Mouse (Mus musculus) CH12.LX (cell line): ENCODE measurements around the gene Arl16. TPM values are rescaled to one million over a fixed set of nuclear protein-coding genes. Genes with fewer than 3 reads are reported as not detected.

ENCODE experiments used
- DNase-seq: peaks from one replicate; pipeline ENCODE4 v3.0.0-alpha.2; 2013; ENCODE audit errors: extremely low read depth
- H3K27ac ChIP-seq: 2 replicates; pipeline ENCODE4 v1.5.1; 2012; ENCODE audit warnings: low read depth, mild to moderate bottlenecking, control low read depth, moderate library complexity; ENCODE audit not compliant: insufficient read depth
- H3K27me3 ChIP-seq: replicated peaks from 2 replicates; pipeline ENCODE3; 2012; ENCODE audit warnings: inconsistent platforms
- H3K36me3 ChIP-seq, 2 experiments: replicated peaks in 1 of 2; 2 replicates each; pipeline versions ENCODE3 to v1.6.1; 2012; ENCODE audit warnings: inconsistent platforms in 1 of 2, low read length in 1 of 2, mild to moderate bottlenecking in 1 of 2, mixed read lengths in 1 of 2, moderate library complexity in 1 of 2; ENCODE audit not compliant: control insufficient read depth in 1 of 2, insufficient read depth in 1 of 2
- H3K4me1 ChIP-seq, 2 experiments: 2 replicates each; pipeline ENCODE4 v1.6.1; 2012; ENCODE audit warnings: inconsistent platforms in 1 of 2, moderate library complexity in 1 of 2; ENCODE audit not compliant: insufficient read depth in 2 of 2, control insufficient read depth in 1 of 2
- H3K4me2 ChIP-seq: 2 replicates; pipeline ENCODE4 v1.6.1; 2012; ENCODE audit warnings: low read depth, mild to moderate bottlenecking, control low read depth; ENCODE audit not compliant: poor library complexity, insufficient read depth, severe bottlenecking
- H3K4me3 ChIP-seq, 3 experiments: fragments of 150-350 bp in 1 of 3; sonication (generic) in 1 of 3; replicated peaks in 1 of 3; 2 replicates each; pipeline versions ENCODE3 to v1.5.1; 2011 to 2012; ENCODE audit warnings: low read depth in 2 of 3, low read length in 2 of 3, mild to moderate bottlenecking in 2 of 3, moderate library complexity in 2 of 3, control low read depth in 1 of 3, improper control_type of control experiment in 1 of 3, inconsistent platforms in 1 of 3, mixed read lengths in 1 of 3; ENCODE audit not compliant: poor library complexity in 1 of 3
- H3K79me2 ChIP-seq: replicated peaks from 2 replicates; pipeline ENCODE4 v1.6.1; 2012; ENCODE audit warnings: mild to moderate bottlenecking, moderate library complexity; ENCODE audit not compliant: control insufficient read depth, poor library complexity, insufficient read depth, severe bottlenecking; ENCODE audit errors: extremely low read depth
- H3K9ac ChIP-seq: 2 replicates; pipeline ENCODE4 v1.6.1; 2012; ENCODE audit warnings: low read depth, mild to moderate bottlenecking, control low read depth, moderate library complexity; ENCODE audit not compliant: insufficient read depth
- H3K9me3 ChIP-seq: replicated peaks from 2 replicates; pipeline ENCODE3; 2012; ENCODE audit warnings: low read length, inconsistent platforms, mixed read lengths
- BHLHE40 ChIP-seq: IDR thresholded peaks from 2 replicates; pipeline ENCODE4 v1.6.1; 2011; ENCODE audit warnings: mild to moderate bottlenecking, low read depth, low read length, improper control_type of control experiment
- ELF1 ChIP-seq: IDR thresholded peaks from 2 replicates; pipeline ENCODE4 v1.6.1; 2014; ENCODE audit warnings: low read depth, mild to moderate bottlenecking, inconsistent platforms, low read length, improper control_type of control experiment
- ETS1 ChIP-seq: conservative IDR thresholded peaks from 2 replicates; pipeline ENCODE4 v1.6.1; 2012; ENCODE audit warnings: low read depth, mild to moderate bottlenecking, inconsistent platforms, low read length, improper control_type of control experiment, moderate library complexity
- GABPA ChIP-seq: IDR thresholded peaks from 2 replicates; pipeline ENCODE4 v1.6.1; 2012; ENCODE audit warnings: low read depth, low read length, improper control_type of control experiment, inconsistent platforms; ENCODE audit not compliant: insufficient replicate concordance
- HCFC1 ChIP-seq: IDR thresholded peaks from 2 replicates; pipeline ENCODE4 v1.6.1; 2012; ENCODE audit warnings: low read depth, mild to moderate bottlenecking, inconsistent platforms, low read length, improper control_type of control experiment
- JUND ChIP-seq: conservative IDR thresholded peaks from 2 replicates; pipeline ENCODE4 v1.6.1; 2011; ENCODE audit warnings: low read depth, low read length, improper control_type of control experiment
- KAT2A ChIP-seq: IDR thresholded peaks from 2 replicates; pipeline ENCODE4 v1.6.1; 2012; ENCODE audit warnings: low read length, improper control_type of control experiment, inconsistent platforms; ENCODE audit not compliant: insufficient replicate concordance
- MAFK ChIP-seq: IDR thresholded peaks from 2 replicates; pipeline ENCODE4 v1.6.1; 2011; ENCODE audit warnings: low read length, improper control_type of control experiment; ENCODE audit not compliant: insufficient replicate concordance
- MAX ChIP-seq: IDR thresholded peaks from 2 replicates; pipeline ENCODE4 v1.6.1; 2011; ENCODE audit warnings: low read length, improper control_type of control experiment
- NRF1 ChIP-seq: IDR thresholded peaks from 2 replicates; pipeline ENCODE4 v1.6.1; 2014; ENCODE audit warnings: low read depth, mild to moderate bottlenecking, inconsistent platforms, low read length, improper control_type of control experiment, moderate library complexity
- POLR2AphosphoS2 ChIP-seq: IDR thresholded peaks from 2 replicates; pipeline ENCODE4 v1.6.1; 2011; ENCODE audit warnings: low read depth, low read length, improper control_type of control experiment
- TBP ChIP-seq: conservative IDR thresholded peaks from 2 replicates; pipeline ENCODE4 v1.6.1; 2011; ENCODE audit warnings: low read depth, low read length, improper control_type of control experiment
- UBTF ChIP-seq: IDR thresholded peaks from 2 replicates; pipeline ENCODE4 v1.6.1; 2012; ENCODE audit warnings: low read depth, mild to moderate bottlenecking, inconsistent platforms, low read length, improper control_type of control experiment, moderate library complexity
- USF2 ChIP-seq: conservative IDR thresholded peaks from 2 replicates; pipeline ENCODE4 v1.6.1; 2011; ENCODE audit warnings: low read depth, low read length, improper control_type of control experiment
- ZC3H11A ChIP-seq: IDR thresholded peaks from 2 replicates; pipeline ENCODE4 v1.6.1; 2012; ENCODE audit warnings: low read depth, mild to moderate bottlenecking, inconsistent platforms, low read length, improper control_type of control experiment
- ZMIZ1 ChIP-seq: IDR thresholded peaks from 2 replicates; pipeline ENCODE4 v1.6.1; 2012; ENCODE audit warnings: low read depth, mild to moderate bottlenecking, inconsistent platforms, low read length, improper control_type of control experiment
- ZNF384 ChIP-seq: IDR thresholded peaks from 2 replicates; pipeline ENCODE4 v1.6.1; 2012; ENCODE audit warnings: low read depth, low read length, improper control_type of control experiment, inconsistent platforms
- dilution Hi-C: fragments of 300-500 bp; cut with MboI; formaldehyde crosslinking; loops from 2 replicates; pipeline ENCODE4 v1.14.3; 2020; ENCODE audit warnings: low sequenced_read_pairs; ENCODE audit not compliant: extremely low pct_unique_long_range_greater_than_20kb, extremely low pct_ligation_motif_present
- in situ Hi-C: fragments of 300-500 bp; cut with MboI; formaldehyde crosslinking; loops from 3 replicates; pipeline ENCODE4 v1.14.3; 2019; ENCODE audit warnings: low sequenced_read_pairs, low pct_ligation_motif_present, low pct_unique_long_range_greater_than_20kb, mixed read lengths
- polyA plus RNA-seq: library from polyadenylated mRNA; unstranded; fragments of >175 nt; gene quantifications from 2 replicates; pipeline ENCODE4 v1.2.1, GENCODE M21; 2012; ENCODE audit warnings: low read depth; ENCODE audit not compliant: insufficient read length
- total RNA-seq, 2 experiments: library from RNA; depleted of rRNA; stranded (reverse); fragments of 300-350 nt in 1 of 2; fragments of >200 nt in 1 of 2; gene quantifications; 2 replicates each; pipeline ENCODE4 v1.2.3; 2012 to 2014

Gene Arl16
- total and polyA plus RNA-seq, 3 experiments = 22.8 to 42.6 (median 24.8) TPM

DNA sequence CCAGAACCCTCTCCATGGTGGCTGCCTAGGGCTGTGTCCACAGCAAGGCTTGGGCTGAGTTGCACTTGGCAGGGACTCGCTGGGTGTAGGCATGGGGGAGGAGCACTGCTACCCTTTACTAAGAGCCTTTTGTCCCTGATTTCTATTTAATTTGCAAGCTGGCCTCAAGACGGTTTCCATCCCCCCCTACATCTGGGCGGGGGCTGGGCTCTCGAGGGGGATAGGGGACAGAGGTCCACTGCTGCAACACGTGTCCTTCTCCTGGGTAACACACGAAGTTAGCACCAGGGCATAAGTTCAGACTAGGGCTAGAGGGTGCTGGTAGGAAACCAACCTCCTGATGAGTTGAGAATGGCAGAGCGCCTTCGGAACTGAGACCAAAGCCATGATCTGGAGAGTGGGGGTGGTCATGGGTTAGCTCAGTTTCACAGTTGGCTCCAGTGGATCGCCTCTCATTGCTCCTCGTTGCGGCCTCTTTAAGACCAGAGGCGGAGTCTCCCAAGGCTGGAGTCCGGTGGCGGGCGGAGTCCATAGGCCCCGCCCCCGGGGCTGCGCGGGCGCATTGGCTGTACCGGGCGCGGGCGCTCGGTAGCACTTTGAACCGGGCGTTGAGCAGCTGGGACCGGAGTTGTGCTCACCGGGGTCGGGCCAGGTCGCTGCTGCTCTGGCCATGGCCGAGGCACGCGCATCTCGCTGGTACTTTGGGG is 24.1 kb upstream of the Arl16 start, which contains the start of gene Slc25a10 (continued):
- TF ChIP-seq NRF1 = peak; percentile 87
- TF ChIP-seq MAFK = no peak
- TF ChIP-seq ZMIZ1 = peak; percentile 88
- TF ChIP-seq USF2 = peak; percentile 9; the same call in 1 of the 2 replicates
- TF ChIP-seq JUND = no peak
- no peak for TF ChIP-seq UBTF
- TF ChIP-seq KAT2A = no peak
- TF ChIP-seq ETS1 = no peak
- peak; percentile 59 for TF ChIP-seq MAX
- TF ChIP-seq ZNF384 = no peak
- TF ChIP-seq BHLHE40 = no peak
- TF ChIP-seq HCFC1 = peak; percentile 30
- TF ChIP-seq TBP = 0 out of 2 replicates have a peak, but pooled peaks have one; percentile 44
- TF ChIP-seq ELF1 = no peak; the same call in 1 of the 2 replicates

- Histone ChIP-seq H3K27ac (no peak overlapping the region), H3K4me2 (no peak overlapping the region)
- in situ Hi-C loops = no loop called here
These were observed 23.1 kb upstream of the Arl16 start for GRCm38 (mm10) chr11:120490291-120491046.

More at GRCm38 (mm10) chr11:120490291-120491046, 23.1 kb upstream of the Arl16 start:
- no peaks in the 10 kb centered on the region for H3K27me3 ChIP-seq
- peaks cover 45 to 74% of the 10 kb centered on the region in 2 experiments for H3K36me3 ChIP-seq
- peaks cover 19% of the 10 kb centered on the region for H3K79me2 ChIP-seq
- dilution Hi-C loops = no loop called here
- H3K9me3 ChIP-seq = no peaks in the 10 kb centered on the region
- H3K4me3 ChIP-seq = no peak overlapping the region
- no peak overlapping the region for H3K9ac ChIP-seq
- H3K4me1 ChIP-seq = peaks cover 21 to 59% of the 10 kb centered on the region in 2 experiments
- TF ChIP-seq GABPA = no peak
- TF ChIP-seq POLR2AphosphoS2 = peak; percentile 73; the same call in 1 of the 2 replicates
- TF ChIP-seq ZC3H11A = no peak
- TF ChIP-seq ETS1 = no peak
- no peak for TF ChIP-seq ZNF384
- no peak for DNase-seq
